Mouse (Mus musculus) MN1 (cell line): ENCODE data around the gene BC005537.
A peak's percentile ranks its signal among the peaks of the same experiment; 100 is the strongest.
"Not testable (repeated sequence)": the region's sequence is repeated elsewhere in the genome, so short reads cannot be mapped to it uniquely, and the experiment has no call there.

Experiments
- DNase-seq: peaks from one replicate; pipeline ENCODE4 v3.0.0-alpha.2; 2016; ENCODE audit warnings: low spot score

The BC005537 gene

DNA sequence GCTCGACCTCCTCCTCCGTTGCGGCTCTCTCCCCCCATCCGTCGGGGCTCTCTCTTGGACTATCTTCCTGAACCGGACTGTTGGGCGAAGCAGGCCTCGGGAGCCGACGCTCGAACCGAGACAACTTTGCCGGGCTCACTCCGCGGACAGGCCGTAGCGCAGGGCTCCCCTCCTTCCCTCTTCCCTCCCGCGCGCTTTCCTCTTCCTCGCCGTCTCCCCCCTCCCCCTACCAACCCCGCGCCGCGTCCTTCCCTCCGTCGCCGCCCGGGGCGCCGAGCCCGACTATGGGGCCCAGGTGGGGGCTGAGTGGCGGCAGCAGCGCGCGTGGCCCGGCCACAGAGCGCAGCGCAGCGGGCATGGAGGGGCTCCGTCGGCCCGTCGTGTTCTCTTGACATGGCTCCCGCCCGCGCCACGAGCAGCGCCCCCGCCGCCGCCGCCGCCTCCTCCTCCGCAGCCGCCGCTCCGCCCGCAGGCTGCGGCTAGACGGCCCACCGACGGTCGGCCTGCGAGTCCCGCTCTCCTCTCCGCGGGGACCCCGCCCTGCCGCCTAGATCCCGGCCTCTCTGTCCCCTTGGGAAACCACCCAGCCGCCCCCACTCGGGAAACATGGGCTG lies at the start of gene BC005537:
Gene BC005537 (plus strand): TSS at position 350 of the 614 bp plus-strand sequence.
- peak; percentile 61 for DNase-seq

- no peak for DNase-seq
Measured at GRCm38 (mm10) chr13:24756756-24757155, 44.7 kb upstream of the BC005537 start.

- DNase-seq = no peak
Measured at GRCm38 (mm10) chr13:24757820-24758564, 43.5 kb upstream of the BC005537 start.

DNA sequence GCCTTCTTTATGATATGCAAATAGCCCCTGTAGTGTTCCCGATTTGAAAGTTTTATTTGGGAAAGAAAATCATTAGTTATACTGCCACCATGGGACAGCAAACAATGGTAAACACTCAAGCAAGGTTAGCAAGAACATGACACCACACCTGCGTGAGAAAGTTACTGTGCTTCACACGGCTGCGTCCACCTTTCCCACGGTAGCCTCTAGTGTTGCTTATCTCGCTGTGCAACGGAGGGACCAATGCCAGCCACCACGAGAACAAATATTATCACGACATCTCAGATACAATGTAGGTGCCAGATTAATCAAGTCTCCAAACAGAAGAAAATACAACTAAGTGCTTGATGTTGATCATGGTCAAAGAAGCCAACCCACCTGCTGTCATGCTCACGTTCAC lies 42.0 kb upstream of the BC005537 start:
- no peak for DNase-seq

- DNase-seq = no peak
Measured at GRCm38 (mm10) chr13:24760351-24760870, 41.0 kb upstream of the BC005537 start.

GRCm38 (mm10) chr13:24761083-24761402 lies 40.4 kb upstream of the BC005537 start:
- no peak for DNase-seq

- DNase-seq = peak; percentile 86
Measured at GRCm38 (mm10) chr13:24761403-24762227, 39.8 kb upstream of the BC005537 start, which contains the start of gene Gmnn. Gene Gmnn, minus strand, starts transcription at chr13:24761923.

DNA sequence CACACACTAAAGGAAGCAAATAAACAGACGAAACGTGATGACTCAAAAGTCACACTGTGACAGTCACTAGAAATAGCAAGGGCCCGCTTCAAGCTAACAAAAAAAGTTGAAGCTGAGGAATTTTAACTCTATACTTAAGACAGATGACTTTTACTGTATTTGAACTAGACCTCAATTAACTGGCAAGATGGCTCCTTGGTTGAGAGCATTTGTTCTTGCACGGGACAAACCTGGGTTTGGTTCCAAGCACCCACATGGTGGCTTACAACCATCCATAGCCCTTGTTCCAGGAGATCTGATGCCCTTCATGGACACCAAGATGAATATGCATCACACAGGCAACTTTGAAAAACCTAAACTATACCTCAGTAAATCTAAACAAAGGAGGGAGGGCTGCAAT lies 39.2 kb upstream of the BC005537 start:
- no peak for DNase-seq

DNA sequence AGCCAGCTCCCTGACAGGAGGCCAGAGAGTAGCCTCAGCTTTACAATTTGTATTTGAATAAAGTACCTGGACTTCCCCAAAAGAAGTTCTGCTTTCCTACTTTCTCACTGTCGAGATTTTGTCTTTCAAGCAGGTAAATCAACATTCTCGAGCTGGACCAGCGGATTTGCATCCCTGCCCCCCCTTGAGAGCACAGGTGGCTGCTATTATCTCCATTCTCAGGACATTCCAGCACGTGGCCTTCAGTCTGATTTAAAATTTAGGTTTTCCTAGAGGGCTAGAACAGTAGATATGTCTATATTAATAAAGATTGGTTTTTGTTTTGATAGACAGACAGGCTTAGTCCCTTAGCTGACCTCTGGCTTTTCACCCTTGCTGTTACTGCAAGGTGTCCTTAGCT lies 33.6 kb upstream of the BC005537 start:
- not testable (repeated sequence) for DNase-seq

DNA sequence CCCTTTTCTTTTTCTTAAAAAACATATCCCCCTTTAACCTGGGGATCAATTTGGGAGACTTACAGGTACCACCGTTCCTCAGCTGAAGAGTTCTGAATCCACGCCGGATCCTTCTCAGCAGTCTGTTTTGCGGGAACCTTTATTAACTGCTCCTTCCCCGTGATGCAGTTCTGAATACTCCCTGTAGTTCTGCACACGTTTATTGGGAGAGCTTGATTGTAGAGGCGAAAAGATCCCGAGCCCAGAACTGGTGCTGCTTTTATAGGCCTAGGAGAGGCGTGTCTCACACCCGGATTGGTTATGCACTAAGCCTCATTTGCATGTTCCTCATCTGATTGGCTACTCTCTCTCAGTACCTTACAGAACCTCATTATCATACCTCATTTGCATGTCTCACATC lies 30.0 kb upstream of the BC005537 start:
- DNase-seq = not testable (repeated sequence)

- peak; percentile 58 for DNase-seq
Measured at GRCm38 (mm10) chr13:24776146-24776844, 25.2 kb upstream of the BC005537 start.

- DNase-seq = no peak
Measured at GRCm38 (mm10) chr13:24778026-24778425, 23.4 kb upstream of the BC005537 start.

DNA sequence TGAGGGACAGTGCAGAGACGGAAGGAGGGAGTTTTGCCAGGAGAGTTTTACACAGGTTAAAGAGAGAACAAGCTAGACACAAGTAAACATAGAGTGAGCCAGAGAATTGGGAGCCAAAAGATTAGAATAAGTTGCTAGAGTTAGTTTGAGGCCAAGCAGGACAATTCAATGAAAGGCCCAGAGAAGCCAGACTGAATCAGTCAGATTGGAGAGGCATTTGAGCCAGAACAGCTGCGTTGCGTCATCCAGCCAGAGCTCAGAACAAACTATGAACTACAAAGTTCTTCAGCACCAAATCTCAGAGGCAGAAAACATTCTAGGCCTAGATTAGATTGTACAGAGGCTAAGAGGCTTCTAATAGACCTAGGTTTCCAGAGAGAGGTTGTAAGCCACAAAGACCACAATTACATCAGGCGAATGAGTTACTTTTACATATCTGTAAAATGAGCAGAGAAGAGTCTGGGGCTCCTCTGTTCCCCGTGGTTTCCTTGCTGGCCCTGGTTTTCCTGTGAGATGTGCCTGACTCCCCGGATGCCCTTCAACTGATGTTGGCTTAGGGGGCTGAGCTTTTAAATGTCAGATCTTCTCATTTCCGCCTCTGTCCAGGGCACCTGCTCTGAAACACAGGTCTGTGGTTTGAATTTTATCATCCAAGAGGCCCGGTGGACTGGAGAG lies 22.6 kb upstream of the BC005537 start:
- DNase-seq = no peak

- DNase-seq = peak; percentile 55
Measured at GRCm38 (mm10) chr13:24781916-24782315, 19.5 kb upstream of the BC005537 start.

- DNase-seq = peak; percentile 53
Measured at GRCm38 (mm10) chr13:24786014-24786490, 15.4 kb upstream of the BC005537 start.

DNA sequence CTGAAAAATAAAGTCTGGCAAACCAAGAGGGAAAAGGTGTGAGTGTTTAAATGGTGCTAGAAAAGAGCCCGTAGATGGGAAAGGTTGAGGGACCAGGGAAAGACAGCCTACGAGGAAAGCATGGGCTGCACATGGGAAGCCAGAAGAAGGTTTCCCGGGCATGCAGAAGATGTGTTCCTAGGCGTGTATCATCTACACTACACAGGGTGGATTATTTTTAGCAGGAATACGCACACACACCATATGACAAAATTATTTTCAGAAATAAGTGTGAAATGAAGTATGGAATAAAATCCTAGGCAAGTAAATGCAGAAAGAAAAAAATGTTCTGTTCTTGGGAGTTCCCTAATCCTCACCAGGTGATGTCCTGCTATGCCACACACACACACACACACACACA lies 14.0 kb upstream of the BC005537 start:
- DNase-seq = no peak

DNA sequence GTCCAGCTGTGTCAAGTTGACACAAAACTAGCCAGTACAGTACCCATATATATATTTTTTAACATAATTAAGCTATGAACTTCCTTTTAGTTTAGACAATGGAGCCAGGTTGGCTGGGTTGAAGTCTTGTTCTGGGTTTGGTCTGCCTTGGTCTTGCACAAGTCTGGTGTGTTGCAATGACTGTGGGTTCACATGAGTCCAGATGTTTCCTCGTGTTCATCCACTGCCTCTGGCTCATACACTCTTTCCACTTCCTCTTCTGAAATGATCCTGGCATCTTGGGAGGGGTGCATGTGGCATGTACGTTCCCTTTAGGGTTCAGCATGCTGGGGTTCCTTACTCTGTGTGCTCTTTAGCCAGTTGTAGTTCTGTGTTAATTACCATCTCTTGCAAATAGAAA lies 10.1 kb upstream of the BC005537 start:
- DNase-seq = no peak

DNA sequence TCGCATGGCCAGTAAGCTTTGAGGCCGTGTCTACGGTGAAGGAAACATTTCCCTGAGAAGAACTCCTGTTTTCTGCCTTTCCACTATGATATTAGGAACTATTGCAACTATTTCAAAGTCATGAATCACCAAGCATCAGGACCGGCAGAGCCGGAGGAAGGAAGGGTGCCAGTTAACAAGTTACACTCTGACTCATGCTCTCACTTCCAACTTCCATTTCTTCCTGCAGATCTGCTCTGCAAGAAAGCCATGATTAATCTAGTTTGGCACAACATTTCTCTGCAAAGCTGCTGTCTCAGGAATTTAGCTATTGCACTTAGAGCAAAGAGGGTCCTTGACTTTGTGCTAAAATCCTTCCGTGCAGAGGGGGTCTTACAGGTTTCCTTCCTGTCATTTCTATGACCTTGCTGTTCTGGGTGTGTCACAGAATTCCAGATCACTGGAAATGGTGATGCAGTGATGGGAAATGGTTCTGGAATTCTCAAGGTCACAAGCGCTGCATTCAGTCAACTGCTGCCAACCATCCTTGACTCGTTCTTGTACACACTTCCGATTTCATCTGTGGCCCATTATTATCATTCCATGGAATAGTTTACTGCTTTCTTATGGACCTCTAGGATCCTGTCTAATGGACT lies 8.9 kb upstream of the BC005537 start:
- no peak for DNase-seq

- DNase-seq = no peak
Measured at GRCm38 (mm10) chr13:24798686-24799085, 2.8 kb upstream of the BC005537 start.

- no peak for DNase-seq
Measured at GRCm38 (mm10) chr13:24799378-24799777, 2.1 kb upstream of the BC005537 start.
